Mouse (Mus musculus): ENCODE results near the gene Sel1l3. TPM values are rescaled to one million over a fixed set of nuclear protein-coding genes. Genes with fewer than 3 reads are reported as not detected.

Gene Sel1l3
- polyA plus RNA-seq, 3 experiments from 2014 or later: 0.13 TPM; not detected in 2

DNA sequence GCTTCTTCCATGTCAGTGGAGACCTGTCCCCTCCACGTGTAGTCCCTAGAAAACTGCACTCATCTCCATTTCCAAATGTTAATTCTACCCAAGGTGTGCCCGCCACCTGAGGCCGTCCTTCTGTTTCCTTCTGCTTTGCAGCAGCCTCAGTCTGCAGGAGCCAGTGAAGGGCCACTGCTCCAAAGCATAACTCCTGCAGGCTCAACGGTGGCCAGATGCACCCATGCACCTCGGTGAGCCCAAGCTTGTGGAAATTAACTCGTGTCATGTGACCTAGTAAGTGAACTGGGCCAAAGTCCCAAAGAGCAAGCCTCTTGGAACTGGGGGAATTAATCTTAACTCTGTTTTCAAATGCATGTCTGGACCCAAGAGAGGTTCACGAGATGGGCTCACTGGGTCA lies 40.8 kb downstream of the Sel1l3 start:
- no peak for ATAC-seq

DNA sequence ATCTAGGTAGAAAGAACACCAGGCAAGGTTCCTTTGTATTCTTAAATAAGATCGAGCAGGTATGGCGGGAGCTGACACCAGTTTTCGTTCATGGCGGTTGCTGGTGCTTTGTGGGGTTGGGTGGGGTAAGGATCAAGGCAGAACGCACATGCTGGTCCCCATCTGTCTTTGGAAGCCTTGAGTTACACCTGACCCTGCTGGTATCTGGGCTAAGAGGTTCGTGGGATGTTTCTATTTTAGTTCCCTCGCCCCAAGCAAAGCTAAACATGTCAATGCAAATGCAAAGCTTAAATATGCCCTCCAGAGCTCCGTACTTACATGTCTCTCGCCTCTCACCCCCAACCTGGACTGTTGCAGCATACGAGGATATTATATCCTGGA lies 41.5 kb downstream of the Sel1l3 start:
- no peak for ATAC-seq

DNA sequence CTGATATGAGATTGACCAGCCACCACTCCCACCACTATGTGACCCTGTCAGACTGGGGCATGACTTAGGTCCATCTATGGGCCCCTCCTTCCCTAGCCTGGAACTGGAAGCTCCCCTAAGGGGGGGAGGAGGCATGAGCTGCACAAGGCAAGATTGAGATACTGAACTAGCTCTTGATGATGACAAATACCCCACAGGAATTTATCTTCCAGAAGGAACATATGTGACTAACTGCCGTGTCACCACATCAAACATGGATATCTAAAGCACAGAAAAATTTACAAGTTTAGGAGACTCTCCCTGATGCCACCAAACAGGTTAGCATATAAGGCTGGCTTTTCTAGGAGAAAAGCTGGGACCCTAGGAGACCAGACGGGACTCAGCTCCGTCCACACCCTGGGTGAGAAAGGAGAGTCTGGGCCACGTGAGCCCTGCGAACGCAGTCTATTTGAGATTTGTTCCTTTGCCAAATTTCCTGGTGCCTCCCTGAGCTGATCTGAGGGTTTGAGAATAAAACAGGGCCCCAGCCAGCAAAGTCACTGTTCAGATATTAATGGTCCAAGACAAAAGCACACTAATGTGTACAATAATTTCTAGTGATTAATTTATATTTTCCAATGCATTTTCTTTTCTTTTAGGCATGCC lies 42.0 kb downstream of the Sel1l3 start:
- no peak for ATAC-seq

DNA sequence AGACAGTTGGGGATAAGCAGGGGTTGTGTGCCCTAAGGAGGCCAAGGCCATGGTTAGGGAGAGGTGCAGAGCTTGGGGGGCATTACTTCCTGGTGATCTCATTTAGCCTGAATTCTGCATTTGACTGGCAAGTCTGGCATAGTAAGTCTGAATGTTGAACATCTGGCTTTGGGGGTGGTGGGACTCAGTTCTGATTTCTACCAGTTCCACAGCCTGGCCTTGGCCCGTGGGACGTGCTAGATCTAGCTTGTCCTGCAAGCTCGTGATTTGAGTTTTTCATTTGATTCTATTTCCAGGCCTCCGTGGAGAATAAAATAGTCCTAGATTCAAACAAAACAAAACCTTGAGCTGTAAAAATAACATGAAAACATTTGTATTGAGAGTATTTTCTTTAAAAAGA lies 46.2 kb downstream of the Sel1l3 start:
- no peak for ATAC-seq

DNA sequence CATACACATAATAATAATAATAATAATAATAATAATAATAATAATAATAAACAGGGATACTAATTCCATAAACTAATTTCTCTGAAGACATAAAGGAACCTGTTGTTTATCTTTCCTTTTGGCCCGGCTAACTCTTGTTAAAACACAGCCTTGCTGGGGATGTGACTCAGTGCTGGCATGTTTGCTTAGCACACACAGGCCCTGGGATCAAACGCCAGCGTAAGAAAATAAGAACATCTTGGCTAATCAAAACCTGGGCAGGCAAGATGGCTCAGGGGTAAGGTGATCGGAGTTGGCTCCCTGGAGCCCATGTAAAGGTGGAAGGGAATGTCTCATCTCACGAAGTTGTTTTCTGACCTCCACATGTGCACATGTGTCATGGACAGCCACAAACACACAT lies 48.1 kb downstream of the Sel1l3 start:
- no peak for ATAC-seq

DNA sequence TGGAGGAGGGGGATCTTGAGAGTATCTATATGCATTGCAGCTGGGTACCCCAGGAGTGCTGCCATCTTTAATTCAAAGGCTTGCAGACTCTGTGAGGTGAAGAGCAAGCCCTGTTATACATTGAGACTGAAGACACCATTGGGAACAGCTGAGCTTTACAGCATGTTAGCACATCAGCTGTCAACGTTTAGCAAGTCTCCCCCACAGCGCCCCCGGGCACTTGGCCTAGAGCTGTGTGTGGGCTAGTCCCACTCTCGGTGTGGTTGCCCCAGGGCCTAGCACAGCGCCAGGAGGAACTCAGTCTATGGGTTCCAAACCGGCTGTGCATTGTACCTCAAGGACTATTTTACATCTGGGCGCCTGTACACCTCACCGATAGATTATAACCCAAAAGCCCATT lies 51.3 kb downstream of the Sel1l3 start:
- no peak for ATAC-seq

DNA sequence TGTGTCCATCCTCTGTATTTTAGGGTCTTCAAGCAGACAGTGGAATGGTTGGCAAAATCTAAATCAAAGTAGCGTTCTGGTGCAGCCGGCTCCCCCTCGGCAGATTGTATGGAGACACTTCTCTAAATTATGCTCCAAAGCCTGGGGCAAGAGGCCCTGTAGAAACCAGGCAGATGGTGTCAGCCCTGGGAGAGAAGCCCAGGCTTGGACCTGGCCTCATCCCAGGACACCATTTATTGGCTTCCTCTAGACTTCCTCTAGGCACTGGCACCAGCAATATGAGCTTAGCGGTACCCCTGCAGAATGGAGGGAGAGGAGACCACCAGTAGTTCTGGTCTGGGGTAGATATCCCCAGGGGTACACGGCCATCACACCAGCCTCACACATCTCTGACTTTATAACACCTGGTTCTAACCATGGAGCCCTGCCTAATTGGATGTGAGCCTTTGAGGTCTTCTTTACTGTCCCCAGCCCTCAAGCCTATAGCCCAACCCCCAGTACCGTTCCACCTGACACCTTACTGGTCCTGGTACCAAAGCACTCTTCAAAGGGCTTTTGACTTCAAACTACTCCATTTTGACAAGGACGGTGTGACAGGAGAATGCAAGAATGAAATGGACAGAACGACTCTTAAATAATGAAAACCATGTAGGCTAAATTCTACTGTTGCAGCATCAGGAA lies 52.1 kb downstream of the Sel1l3 start:
- no peak for ATAC-seq

DNA sequence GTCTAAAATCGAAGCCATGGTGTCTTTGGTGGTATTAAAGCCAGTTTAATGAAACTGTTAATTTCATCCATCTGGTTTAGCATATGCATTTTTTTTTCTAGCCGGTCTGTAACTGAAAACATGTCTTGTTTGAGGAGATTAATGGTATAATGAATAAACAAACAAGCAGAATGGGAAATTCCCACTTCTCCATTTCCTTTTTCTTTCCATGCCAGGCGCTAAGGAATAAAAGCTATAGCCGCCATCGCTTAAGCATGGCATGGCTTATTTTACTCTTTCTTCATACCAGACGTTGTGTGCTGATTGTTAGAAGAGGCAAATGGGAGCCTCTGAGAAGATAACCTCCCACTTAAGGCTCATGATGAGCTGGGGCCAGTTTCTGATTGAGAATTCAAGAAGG lies 53.5 kb downstream of the Sel1l3 start:
- ATAC-seq: no peak

DNA sequence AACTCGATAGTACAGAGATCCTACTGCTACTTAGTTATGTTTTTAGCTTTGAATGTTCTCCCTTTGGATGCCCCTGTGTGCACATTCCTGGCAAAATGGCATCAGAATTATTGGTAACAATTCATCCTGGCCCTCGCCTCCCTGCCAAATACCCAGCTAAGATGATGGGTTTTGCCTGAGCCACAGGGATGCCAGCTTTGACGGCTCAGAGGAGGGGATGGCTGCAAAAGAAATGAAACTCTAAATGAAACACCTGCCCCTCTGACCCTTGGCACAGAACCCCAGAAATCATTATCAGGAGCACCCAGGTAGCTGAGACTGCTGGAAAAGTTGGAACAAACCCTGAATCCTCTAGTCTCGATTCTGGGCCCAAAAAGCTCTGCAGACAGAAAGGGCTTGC lies 54.1 kb downstream of the Sel1l3 start:
- no peak for ATAC-seq

DNA sequence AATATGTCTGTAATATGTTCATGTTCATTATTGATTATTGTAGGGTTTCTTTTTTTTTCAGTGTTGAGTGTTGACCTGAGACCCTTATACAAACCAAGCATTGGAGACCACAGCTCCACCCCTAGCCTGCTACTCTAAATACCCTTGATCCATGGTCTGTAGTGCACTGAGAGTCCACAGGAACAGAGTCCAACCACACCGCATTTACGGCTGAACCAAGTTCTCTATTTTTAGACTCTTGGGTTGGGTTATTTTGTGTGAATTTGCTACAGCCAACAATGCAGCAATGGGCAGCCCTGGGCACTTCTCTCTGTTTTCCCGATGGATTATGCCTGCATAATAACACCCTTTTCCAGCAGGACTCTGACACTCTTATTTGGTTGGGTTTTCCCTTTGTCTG lies 54.6 kb downstream of the Sel1l3 start:
- no peak for ATAC-seq

DNA sequence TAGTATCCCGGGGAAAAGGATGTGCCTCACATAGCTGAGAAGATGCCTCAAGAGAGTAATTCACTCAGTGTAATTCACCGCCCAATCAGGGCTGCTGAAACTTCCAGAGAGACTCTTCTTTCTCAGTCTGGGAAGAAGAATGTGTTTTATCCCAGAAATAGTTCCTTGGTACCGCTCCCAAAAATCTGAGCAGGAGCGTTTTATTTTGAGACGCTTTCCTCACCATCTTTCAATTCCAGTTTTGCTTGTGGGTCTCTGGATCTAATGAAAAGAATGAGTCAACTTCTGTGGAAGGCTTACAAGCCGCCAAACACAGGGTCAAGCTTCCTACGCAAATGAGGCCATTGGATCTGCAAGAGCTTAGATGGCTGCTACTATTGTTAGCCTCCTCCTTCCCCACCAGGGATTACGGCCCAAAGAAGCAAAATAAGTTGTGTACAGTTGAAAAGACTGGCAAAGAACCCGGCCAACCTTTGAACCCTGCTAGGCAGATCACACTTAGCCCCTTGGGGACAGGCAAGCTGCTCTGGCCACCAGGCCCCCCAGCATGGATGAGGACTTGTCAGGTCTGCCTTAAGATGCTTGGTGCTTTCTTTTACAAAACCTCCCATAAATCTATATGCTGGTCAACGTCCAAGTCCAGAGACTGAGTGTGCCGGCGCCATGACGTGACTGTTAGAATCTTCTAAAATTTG lies 57.6 kb downstream of the Sel1l3 start:
- ATAC-seq: no peak

DNA sequence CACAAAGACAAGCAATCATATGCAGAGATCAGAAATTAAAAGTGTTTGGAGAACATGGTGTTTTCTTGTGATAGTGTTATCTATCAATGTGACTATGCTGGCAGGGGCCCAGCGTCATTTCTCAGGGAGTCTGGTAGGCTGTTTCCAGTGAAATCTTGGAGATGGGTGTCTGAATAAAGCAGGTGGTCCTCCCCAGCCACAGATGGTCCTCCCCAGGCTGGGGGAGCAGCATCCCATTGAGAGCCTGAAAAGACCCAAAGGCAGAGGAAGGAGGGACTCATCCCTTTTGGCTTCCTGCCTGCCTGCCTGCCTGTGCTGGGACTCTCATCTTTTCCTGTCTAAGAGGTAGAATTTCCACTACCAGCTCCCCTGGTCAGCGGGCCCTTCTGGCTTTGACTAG lies 59.2 kb downstream of the Sel1l3 start:
- no peak for ATAC-seq

DNA sequence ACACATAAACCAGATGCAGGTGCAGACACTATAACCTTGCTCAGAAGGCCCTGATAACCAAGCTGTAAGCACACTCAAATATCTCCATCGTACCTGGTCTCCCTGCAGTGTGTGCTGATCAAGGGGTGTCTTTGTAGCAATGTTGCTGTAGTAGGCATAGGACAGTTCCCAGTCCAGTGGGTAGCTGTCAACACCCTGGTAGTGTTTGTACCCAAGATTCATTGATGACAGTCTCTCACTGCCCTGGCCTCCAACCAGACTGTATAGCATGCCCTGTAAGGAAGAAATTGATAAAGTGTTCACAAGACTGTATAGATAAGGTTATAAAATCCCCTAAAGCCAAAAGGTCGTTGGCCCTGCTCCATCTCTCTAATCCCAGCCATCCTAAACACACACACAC lies 59.6 kb downstream of the Sel1l3 start:
- ATAC-seq: no peak

DNA sequence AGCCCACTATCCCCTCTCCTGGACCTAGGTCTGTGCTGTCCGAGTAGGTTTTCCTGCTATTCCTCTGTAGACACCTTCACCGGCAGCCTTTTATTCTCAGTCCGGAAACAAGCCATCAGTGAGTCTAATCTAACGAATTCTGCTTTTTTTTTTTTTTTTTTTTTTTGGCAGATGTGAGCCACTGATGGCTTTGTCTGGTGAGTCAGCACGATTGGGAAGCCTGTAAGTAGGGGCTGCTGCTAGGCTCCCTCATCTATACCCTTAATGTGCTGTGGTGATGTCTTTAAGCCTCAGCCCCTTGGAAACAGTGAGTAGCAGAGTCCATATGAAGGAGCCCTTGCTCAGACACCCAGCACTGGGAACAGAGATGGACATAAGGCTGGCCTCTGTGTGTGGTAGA lies 60.6 kb downstream of the Sel1l3 start:
- no peak for ATAC-seq

DNA sequence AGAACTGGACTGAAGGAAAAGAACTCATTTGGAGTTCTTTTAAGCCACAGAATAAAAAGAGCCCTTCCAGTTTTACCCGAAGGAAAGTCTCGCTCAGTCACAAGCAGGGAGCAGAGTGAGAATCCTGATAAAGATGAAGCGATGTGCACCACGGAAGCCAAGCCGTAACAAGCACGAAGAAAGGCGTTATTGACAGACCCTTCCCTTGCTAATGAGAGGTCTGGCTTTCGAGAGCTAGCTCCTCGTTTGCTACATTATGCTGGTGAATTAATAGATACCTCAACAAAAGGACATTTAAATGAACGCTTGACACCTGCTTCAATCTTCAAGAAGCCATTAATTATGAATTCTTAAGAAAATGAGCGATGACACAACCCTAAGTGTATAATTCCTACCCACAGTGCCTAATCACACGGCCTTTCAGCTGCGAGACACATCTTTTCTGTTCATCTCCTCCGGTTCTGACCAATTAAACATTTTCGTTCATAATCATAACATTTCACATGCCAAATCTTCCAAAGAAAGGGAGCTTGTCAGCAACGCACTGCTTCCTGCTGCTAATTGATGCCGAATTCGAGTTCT lies 62.3 kb downstream of the Sel1l3 start:
- ATAC-seq: no peak

DNA sequence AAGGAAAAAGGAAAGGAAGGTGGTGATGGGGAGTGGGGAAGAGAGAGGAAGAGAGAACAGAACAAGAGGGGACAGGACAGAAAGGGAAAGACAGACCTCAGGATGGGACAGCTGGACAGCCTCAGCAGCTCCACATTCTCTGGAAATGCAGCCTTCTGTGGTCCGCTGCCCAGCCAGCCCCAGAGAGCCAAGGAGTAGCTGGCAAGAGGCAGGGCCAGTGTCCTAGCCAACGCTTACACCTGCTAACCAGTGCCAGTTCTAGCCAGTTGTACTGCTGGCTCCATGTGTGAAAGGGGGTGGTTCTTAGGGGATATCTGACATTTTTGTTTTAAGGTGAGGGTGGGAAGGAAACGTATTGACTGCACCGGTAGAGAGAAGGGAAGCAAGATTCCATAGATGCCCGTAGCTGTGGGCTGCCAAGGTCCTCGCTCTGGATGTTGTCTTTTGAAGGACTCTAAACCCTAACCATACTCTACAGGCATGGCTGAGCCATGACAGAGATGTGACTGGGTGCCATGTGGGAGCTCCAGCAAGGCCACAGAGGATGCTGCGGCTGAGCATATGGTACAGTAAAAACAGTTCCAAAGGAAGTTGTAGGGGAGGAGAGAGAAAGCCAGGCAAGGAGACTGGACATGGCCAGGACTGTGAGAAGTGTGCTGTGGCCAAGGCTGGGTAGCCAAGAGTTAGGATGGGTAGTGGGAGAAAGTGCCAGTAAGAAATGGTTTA lies 64.6 kb downstream of the Sel1l3 start:
- no peak for ATAC-seq

DNA sequence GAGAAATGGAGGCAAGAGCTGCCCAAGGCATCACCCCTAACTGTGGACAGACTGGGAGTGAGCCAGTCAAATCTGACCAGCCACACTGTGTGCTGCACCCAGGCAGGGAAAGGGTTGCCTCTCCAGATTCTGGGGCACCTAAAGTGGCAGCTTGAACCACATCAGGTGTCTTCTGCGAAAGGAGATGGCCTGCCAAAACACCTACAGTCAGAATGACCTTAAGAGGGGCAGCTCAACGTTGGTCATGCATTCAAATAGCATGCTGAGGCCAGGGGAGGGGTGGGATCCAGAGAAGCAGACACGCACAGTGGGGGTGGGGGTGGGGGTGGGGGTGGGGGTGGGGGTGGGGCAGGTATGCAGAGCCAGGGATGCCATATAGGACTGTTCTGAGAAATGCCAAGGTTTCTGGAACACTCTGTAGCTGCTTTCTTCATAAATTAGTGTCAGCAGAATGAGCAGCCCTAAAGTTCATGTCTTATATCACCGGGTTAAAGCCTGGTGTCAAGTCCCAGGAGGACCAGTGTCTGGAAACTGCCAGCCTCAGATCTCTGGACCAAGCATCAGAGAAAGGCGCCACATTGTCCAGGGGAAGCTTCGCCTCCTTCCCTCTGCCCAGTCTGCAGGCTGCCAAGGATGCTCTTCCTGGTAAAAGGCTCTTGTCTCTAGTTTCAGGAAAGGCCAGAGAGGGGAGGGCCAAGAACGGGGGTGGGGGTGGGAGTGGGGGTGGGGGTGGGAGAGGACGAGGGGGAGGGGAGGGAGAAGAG lies 65.4 kb downstream of the Sel1l3 start:
- ATAC-seq: no peak

DNA sequence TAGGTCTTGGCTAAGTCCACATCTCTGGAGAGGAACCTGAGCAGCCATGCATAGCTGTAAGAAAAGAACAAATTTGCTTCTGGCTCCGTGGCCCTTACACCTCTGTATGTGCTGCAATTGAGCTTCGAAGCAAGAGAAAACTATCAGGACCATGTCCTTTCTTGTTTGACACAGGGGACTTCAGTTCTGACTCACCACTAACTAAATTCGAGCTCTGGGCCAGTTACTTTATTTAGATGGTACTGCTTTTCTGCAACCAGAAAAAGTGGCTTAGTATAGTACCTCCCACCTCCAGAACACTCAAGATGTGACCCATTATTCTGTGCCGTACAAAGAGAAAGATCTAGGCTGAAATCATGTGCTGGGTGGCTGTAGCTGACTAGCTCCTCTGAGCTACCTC lies 66.3 kb downstream of the Sel1l3 start:
- ATAC-seq: no peak

DNA sequence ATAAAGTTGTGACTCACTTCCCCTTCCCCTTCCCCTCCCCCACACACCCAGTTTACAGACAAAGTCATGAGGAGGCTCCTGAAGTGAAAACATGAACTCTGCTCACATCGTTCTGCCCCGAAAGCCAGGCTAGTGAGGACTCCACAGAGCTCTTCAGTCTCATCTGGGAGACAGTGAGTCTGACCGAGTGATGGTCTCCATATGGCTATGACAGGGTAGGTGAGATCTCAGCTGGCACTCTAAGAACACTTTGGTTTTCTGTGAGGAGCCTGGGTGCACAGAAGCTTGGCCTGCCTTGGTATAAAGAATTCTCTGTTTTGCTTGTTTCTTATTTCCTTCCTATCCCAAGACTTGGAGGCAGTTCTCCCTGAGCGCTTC lies 67.1 kb downstream of the Sel1l3 start:
- no peak for ATAC-seq

DNA sequence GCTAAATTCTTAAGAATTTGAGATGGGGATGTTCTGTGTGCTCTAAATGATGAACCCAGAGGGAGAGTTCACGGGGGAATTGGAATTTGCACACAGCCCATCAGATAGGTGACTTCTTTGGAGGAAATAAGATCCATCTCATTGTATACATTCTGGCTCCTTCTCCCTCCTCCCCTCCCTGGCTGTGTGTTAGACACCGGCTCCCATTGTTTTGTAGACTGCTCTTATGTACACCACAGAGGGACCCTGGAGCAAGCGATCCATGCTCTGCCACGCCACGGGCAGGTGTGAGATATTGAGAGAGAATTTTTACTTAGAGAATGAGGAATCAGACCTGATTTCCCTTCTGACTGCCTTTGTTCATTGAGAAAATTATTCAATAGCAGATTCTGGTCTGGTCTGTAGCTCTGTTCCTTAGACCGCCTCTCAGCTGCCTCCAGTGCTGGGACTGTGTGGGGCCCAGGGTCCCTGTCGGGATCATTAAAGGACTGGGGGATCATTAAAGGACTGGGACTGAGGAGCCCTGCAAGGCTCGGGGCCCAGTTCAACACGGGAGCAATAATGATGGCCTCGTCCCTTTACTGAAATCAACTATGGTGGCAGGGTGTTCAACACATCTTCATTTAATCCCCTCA lies 67.6 kb downstream of the Sel1l3 start:
- no peak for ATAC-seq

DNA sequence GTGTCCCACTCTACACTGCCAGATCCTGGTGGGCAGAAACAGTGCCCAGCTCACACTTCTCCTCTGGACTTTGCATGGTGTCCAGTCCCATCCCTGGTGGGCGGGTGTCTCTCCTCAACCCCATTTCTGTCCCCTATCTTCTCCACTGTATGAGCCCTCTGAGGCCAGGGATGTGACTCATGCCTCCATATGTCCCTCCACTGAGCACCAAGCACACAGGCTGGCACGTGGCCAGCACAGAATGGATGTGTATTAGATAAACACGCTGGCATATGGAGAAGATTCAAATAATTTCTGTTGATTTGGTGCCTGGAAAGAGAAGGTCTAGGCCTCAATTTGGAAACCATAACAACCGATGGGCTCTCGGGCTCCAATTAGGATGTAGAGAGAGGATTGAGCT lies 71.1 kb downstream of the Sel1l3 start:
- ATAC-seq: no peak

Data from inflammation-experienced regulatory T-cells, adult 6 months (primary cell).